Mouse (Mus musculus) erythroblast, embryonic 14.5 days (primary cell): Measurements from ENCODE around the gene Arhgap18. TPM values are rescaled to one million over a fixed set of nuclear protein-coding genes. Genes with fewer than 3 reads are reported as not detected.

ENCODE experiments used
- H3K27me3 ChIP-seq: 2 replicates; pipeline ENCODE4 v1.6.1; 2012; ENCODE audit warnings: inconsistent platforms; ENCODE audit not compliant: control insufficient read depth
- H3K36me3 ChIP-seq: 2 replicates; pipeline ENCODE4 v1.6.1; 2012; ENCODE audit warnings: mild to moderate bottlenecking, inconsistent platforms; ENCODE audit not compliant: control insufficient read depth
- H3K4me1 ChIP-seq: 2 replicates; pipeline ENCODE4 v1.6.1; 2012; ENCODE audit warnings: inconsistent platforms; ENCODE audit not compliant: control insufficient read depth
- H3K4me3 ChIP-seq: replicated peaks from 2 replicates; pipeline ENCODE3; 2012; ENCODE audit warnings: moderate library complexity, mild to moderate bottlenecking, inconsistent platforms
- H3K9me3 ChIP-seq: 2 replicates; pipeline ENCODE4 v1.6.1; 2012; ENCODE audit warnings: low read length, inconsistent platforms, mixed read lengths; ENCODE audit not compliant: control insufficient read depth
- GATA1 ChIP-seq: IDR thresholded peaks from 2 replicates; pipeline ENCODE4 v1.6.1; 2012; ENCODE audit warnings: low read length, inconsistent platforms, mixed read lengths
- TAL1 ChIP-seq: IDR thresholded peaks from 3 replicates; pipeline ENCODE4 v1.6.1; 2012; ENCODE audit warnings: low read length, inconsistent platforms, mixed read lengths
- polyA plus RNA-seq: library from polyadenylated mRNA; stranded (reverse); fragments of >175 nt; gene quantifications from 2 replicates; pipeline ENCODE4 v1.2.3, GENCODE M21; 2012

Gene Arhgap18
- polyA plus RNA-seq, 1 experiment, result 0.05 TPM

DNA sequence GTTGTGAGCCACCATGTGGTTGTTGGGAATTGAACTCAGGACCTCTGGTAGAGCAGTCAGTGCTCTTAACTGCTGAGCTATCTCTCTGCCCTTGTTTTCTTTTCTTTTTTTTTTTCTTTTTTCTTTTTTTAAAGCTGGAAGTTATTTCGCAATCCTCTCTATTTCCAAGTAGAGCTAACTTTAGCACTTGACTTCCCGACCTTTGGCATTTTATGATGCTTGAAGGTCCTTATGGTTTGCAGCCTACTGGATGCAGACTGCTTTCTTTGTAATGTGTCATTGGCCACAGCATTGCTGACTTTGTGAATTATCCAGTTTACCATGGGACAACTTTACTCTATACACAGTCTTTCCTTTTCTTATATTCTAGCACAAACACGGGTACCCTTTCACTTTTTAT is 80.2 kb downstream of the Arhgap18 start:
- Histone ChIP-seq H3K27me3 (no peaks in the 10 kb centered on the region), H3K36me3 (no peaks in the 10 kb centered on the region), H3K4me3 (no peak overlapping the region), H3K9me3 (no peaks in the 10 kb centered on the region), H3K4me1 (peaks cover 22% of the 10 kb centered on the region)
- TF ChIP-seq TAL1 (no peak), GATA1 (no peak)

DNA sequence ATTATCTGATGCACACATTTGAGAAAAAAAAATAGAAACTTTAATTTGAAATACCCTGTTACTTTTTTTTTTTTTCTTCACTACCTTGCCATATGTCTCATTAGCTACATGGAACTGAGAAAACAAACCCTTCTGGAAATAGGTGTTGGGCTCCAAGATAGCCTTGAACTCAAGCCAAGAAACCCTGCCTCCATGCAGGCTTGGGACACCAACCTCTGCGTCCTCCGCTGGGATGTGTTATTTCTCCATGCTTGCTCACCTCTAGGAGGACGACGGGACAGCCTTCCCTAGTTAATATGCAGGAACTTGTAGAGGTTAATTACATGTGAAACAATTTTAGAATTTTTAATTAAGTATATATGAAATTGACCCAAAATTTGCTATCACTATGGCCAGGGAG is 96.1 kb downstream of the Arhgap18 start:
- Histone ChIP-seq H3K36me3 (no peaks in the 10 kb centered on the region), H3K4me1 (no peaks in the 10 kb centered on the region), H3K9me3 (no peaks in the 10 kb centered on the region), H3K4me3 (no peak overlapping the region), H3K27me3 (no peaks in the 10 kb centered on the region)
- TF ChIP-seq GATA1 (no peak), TAL1 (no peak)

DNA sequence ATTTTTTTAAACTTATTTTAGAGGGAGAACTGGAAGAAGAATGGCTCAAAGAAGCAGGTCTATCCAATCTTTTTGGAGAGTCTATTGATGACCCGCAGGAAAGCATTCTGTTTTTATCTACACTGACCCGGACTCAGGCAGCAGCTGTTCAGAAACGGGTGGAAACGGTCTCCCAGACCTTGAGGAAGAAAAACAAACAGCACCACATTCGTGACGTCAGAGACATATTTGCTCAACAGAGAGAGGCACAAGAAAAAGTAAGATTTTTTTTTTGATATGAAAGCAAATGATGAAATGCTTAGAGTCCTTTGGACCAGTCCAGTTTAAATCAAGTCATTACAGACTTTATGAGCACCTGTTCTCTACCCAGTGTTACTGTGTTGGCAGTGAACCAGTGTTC is 96.6 kb downstream of the Arhgap18 start:
- no peaks in the 10 kb centered on the region for H3K4me1 ChIP-seq
- H3K27me3 ChIP-seq, result no peaks in the 10 kb centered on the region
- H3K9me3 ChIP-seq, result no peaks in the 10 kb centered on the region
- H3K4me3 ChIP-seq, result no peak overlapping the region
- no peaks in the 10 kb centered on the region for H3K36me3 ChIP-seq
- TF ChIP-seq GATA1 (no peak), TAL1 (no peak)

DNA sequence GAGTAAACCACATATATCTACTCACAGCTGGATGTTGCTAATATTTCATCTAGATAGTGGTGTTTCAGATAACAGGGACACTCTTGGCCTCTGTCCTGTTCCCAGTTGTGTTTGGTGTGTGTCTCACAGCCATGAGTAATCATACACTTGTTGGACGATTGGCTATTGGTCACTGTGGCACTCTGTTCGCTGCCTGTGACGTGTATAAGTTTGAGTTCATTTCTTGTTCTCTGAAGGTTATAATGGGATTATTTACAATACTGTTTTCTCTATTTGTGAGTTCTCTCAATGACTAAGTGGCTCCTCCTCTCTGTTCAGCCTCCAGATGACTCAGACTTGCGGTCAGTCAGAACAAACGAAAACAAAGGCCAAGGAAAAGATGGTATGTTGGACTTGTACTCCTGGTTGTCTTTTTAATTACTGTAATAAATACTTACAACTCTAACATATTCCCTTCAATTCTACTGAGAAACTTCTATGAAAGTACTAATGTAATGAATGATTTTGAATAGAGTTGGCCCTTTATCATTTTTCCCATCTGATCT is 101.4 kb downstream of the Arhgap18 start:
- no peaks in the 10 kb centered on the region for H3K9me3 ChIP-seq
- H3K4me1 ChIP-seq, result no peaks in the 10 kb centered on the region
- H3K36me3 ChIP-seq, result no peaks in the 10 kb centered on the region
- TF ChIP-seq TAL1, result no peak
- TF ChIP-seq GATA1, result no peak
- no peaks in the 10 kb centered on the region for H3K27me3 ChIP-seq
- no peak overlapping the region for H3K4me3 ChIP-seq

DNA sequence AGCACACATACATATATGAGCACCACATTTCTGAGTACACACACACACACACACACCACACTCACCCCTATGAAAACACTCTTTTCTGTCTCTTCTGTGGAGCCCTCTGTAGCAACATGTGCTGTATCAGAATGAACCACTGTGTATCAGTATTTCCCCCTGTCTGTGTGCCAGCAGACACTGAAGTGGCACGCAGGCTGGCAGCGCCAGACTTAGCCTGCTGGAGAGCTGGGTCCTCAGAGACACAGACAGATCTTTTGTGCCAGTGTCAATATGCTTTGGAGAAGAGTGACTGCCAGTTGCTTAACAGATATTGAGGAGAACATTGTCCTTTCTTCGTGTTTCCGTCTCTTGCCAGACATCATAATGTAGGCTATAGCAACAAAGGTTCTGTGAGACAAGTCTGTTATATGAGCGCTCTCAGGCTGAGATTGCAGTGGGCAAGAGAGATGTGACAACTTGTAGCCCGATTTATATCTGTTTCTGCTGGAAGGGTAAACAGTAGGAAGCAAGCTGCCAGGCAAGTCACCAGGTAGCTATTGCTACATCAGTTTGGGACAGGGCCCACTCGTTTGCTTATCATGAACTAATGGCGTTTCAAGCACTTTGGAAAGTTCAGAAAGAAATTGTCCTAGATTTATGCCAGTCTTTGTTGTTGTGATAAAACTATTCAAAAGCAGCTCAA is 102.8 kb downstream of the Arhgap18 start:
- H3K9me3 ChIP-seq, result no peaks in the 10 kb centered on the region
- H3K36me3 ChIP-seq, result no peaks in the 10 kb centered on the region
- TF ChIP-seq GATA1 (no peak), TAL1 (no peak)
- H3K4me3 ChIP-seq, result no peak overlapping the region
- no peaks in the 10 kb centered on the region for H3K27me3 ChIP-seq
- H3K4me1 ChIP-seq, result no peaks in the 10 kb centered on the region

DNA sequence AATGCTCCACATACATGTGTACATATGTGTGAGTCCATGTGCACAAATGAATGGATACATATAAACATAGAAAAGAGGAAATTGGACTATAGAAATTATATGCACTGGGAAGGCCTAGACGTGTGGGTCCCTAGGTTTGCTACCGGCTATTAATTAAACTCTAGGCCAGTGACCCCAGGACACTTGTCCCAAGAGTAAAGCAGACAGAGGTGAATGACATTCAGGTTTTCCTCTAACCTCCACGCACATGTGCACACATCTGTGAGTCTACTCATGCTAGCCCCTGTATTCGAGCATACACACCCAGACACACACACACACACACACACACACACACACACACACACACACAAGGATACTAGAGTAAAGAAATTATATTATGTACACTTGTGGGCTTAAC is 104.4 kb downstream of the Arhgap18 start:
- H3K9me3 ChIP-seq, result no peaks in the 10 kb centered on the region
- H3K4me1 ChIP-seq, result no peaks in the 10 kb centered on the region
- H3K36me3 ChIP-seq, result no peaks in the 10 kb centered on the region
- no peak for TF ChIP-seq GATA1
- no peak for TF ChIP-seq TAL1
- no peaks in the 10 kb centered on the region for H3K27me3 ChIP-seq
- H3K4me3 ChIP-seq, result no peak overlapping the region

DNA sequence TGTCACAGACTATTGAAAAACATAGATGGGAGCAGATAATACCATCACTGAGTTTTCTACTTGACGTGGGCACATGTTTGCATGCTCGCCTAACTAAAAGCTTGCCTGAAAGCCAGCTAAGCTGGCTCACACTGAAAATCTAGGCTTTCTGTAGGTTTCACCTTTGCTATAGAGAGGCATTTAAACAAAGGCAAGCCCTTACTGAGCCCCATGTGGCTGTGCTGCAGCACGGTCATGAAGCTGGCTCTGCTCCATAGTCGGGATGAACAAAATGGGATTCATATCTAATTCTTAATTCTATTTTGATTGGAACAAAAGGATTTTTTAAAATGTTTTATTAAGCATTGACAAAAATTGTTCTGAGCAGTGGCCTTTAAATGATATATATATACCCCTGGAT is 105.3 kb downstream of the Arhgap18 start:
- H3K4me1 ChIP-seq, result no peaks in the 10 kb centered on the region
- H3K27me3 ChIP-seq, result no peaks in the 10 kb centered on the region
- no peaks in the 10 kb centered on the region for H3K36me3 ChIP-seq
- TF ChIP-seq TAL1 (no peak), GATA1 (no peak)
- no peaks in the 10 kb centered on the region for H3K9me3 ChIP-seq
- no peak overlapping the region for H3K4me3 ChIP-seq

DNA sequence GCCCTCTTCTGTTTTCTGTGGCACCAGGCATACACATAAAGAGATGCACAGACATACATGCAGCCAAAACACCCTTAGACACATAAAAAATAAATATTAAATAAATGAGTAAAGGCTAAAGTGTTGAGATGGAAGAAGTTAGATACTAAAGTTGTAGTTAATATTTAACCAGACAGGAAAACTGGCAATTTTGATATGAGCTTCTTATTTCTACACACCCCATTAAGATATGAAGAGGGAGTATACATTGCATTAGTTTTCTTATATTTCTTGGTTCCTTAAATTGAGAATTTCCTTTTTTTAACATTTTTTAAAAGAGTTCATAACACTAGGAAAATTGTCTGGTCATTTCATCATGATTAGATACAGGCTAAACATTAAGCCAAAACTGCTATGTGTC is 108.0 kb downstream of the Arhgap18 start:
- TF ChIP-seq TAL1 (no peak), GATA1 (no peak)
- Histone ChIP-seq H3K36me3 (no peaks in the 10 kb centered on the region), H3K4me3 (no peak overlapping the region), H3K9me3 (no peaks in the 10 kb centered on the region), H3K4me1 (no peaks in the 10 kb centered on the region), H3K27me3 (no peaks in the 10 kb centered on the region)

DNA sequence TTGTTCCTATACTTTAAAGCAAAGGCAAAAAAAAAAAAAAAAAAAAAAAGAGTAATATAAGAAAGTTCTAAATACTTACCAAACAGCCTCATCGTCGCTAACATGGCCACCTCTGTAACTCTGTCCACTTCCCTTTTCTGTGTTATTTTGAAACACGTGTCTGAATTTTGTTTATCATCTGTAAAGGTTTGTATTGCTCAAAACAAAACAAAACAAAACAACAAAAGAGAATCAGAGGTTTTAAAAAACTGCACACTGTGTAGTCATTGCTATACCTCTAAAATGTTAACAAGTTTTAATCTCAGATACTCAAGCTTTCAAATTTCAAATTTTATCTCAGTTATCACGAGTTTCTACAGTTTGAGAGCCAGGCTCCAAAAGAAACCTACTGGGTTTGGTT is 109.0 kb downstream of the Arhgap18 start:
- no peak overlapping the region for H3K4me3 ChIP-seq
- TF ChIP-seq GATA1, result no peak
- no peak for TF ChIP-seq TAL1
- H3K4me1 ChIP-seq, result no peaks in the 10 kb centered on the region
- no peaks in the 10 kb centered on the region for H3K36me3 ChIP-seq
- H3K27me3 ChIP-seq, result no peaks in the 10 kb centered on the region
- H3K9me3 ChIP-seq, result no peaks in the 10 kb centered on the region

DNA sequence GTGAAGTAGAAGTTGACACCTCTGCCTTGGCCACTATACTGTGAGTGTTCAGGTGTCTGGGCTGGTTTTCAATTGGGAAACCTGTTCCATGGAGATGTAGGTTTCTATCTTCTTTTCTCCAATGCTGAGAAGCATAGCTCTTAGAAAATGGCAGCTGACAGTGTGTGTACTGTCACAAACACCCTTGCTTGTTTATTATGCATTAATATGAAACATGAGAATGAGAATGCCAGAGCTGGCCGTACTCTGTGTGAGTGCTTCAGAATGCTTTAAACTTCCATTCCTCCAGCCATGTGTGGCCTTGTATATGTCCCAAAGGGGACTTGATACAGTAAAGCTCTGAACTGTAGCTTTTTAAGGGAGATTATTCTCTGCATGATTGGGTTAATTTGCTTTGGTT is 110.8 kb downstream of the Arhgap18 start:
- no peak for TF ChIP-seq TAL1
- TF ChIP-seq GATA1, result no peak
- Histone ChIP-seq H3K9me3 (no peaks in the 10 kb centered on the region), H3K27me3 (no peaks in the 10 kb centered on the region)

More for the DNA sequence above, 110.8 kb downstream of the Arhgap18 start:
- no peak overlapping the region for H3K4me3 ChIP-seq
- no peaks in the 10 kb centered on the region for H3K36me3 ChIP-seq
- no peaks in the 10 kb centered on the region for H3K4me1 ChIP-seq
